Mouse (Mus musculus) bone marrow, adult 2 months (tissue): Measurements from ENCODE around the gene Rabggtb. TPM values are rescaled to one million over a fixed set of nuclear protein-coding genes. Genes with fewer than 3 reads are reported as not detected.

Experiments
- H3K27ac ChIP-seq: fragments of 200-500 bp; 2 replicates; pipeline ENCODE4 v1.5.1; 2012; ENCODE audit warnings: low read depth, mild to moderate bottlenecking, control low read depth, inconsistent platforms, low read length; ENCODE audit not compliant: control insufficient read depth, poor library complexity, insufficient read depth
- H3K4me1 ChIP-seq: fragments of 200-500 bp; 2 replicates; pipeline ENCODE4 v1.6.1; 2011; ENCODE audit warnings: low read length; ENCODE audit not compliant: control insufficient read depth, insufficient read depth
- H3K4me3 ChIP-seq: fragments of 200-500 bp; replicated peaks from 2 replicates; pipeline ENCODE3; 2011; ENCODE audit warnings: mild to moderate bottlenecking, low read depth, low read length, control low read depth; ENCODE audit not compliant: control insufficient read depth
- CTCF ChIP-seq: fragments of 200-500 bp; IDR thresholded peaks from 2 replicates; pipeline ENCODE4 v1.5.1; 2011; ENCODE audit warnings: low read length, control low read depth; ENCODE audit not compliant: control insufficient read depth, insufficient read depth
- POLR2A ChIP-seq: fragments of 200-500 bp; IDR thresholded peaks from 2 replicates; pipeline ENCODE4 v1.6.1; 2011; ENCODE audit warnings: low read depth, mild to moderate bottlenecking, control low read depth, low read length, borderline replicate concordance; ENCODE audit not compliant: control insufficient read depth
- WGBS: fragments of 180-500 bp; shearing (Covaris S2); methylation state at CpG from one replicate; pipeline ENCODE4 v1.1.7; 2018; 5-methylcytosine and 5-hydroxymethylcytosine counted together
- polyA plus RNA-seq: library from polyadenylated mRNA; stranded (reverse); fragments of >200 nt; gene quantifications from 2 replicates; pipeline ENCODE4 v1.2.4, GENCODE M21; 2011; ENCODE audit warnings: low replicate concordance; ENCODE audit not compliant: missing spikeins, insufficient read depth, insufficient read length

The Rabggtb gene
- polyA plus RNA-seq, 1 experiment: 75.6 TPM

- Histone ChIP-seq H3K4me1 (no peaks in the 10 kb centered on the region), H3K4me3 (no peak overlapping the region), H3K27ac (no peak overlapping the region)
- WGBS: 75% methylated on average over 5 of the region's 5 CpGs
- TF ChIP-seq CTCF: no peak
- TF ChIP-seq POLR2A: no peak
These were observed 19.7 kb upstream of the Rabggtb start for GRCm38 (mm10) chr3:153932461-153932860.

GRCm38 (mm10) chr3:153929526-153929925, 16.7 kb upstream of the Rabggtb start:
- H3K4me3 ChIP-seq: no peak overlapping the region
- TF ChIP-seq POLR2A (no peak), CTCF (no peak)
- no peak overlapping the region for H3K27ac ChIP-seq
- WGBS: 69% methylated on average over 11 of the region's 11 CpGs
- no peaks in the 10 kb centered on the region for H3K4me1 ChIP-seq

GRCm38 (mm10) chr3:153926333-153926732, 13.5 kb upstream of the Rabggtb start:
- Histone ChIP-seq H3K27ac (no peak overlapping the region), H3K4me1 (peaks cover 1% of the 10 kb centered on the region; the same call in 1 of the 2 replicates), H3K4me3 (no peak overlapping the region)
- no peak for TF ChIP-seq POLR2A
- no peak for TF ChIP-seq CTCF
- 88% methylated on average over 7 of the region's 7 CpGs for WGBS

GRCm38 (mm10) chr3:153921147-153921910, 8.5 kb upstream of the Rabggtb start:
- Histone ChIP-seq H3K4me1 (peaks cover 4% of the 10 kb centered on the region), H3K4me3 (no peak overlapping the region), H3K27ac (no peak overlapping the region)
- TF ChIP-seq CTCF: no peak
- TF ChIP-seq POLR2A: no peak
- 73% methylated on average over 10 of the region's 10 CpGs for WGBS

DNA sequence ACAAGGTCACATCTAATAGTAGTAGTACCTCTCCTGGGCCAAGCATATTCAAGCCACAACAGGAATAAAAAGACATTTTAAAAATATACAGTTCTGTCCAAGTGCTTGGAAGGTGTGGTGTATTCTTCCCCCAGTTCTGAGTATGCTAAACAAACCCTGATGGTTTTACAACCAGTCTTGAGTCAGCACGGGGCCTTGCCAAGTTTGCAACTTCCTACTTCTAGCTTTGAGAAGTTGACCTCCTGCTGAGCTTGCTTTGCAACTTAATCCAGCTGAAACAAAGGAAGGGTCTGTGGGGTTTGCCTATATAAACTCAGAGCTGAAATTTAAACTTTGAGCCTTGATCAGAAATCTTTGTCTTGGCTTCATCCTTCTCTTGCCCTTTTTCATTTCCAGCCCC, 4.4 kb upstream of the Rabggtb start:
- WGBS: 10% methylated on average over 1 of the region's 1 CpGs
- H3K27ac ChIP-seq: no peak overlapping the region
- peaks cover 4% of the 10 kb centered on the region for H3K4me1 ChIP-seq
- H3K4me3 ChIP-seq: no peak overlapping the region
- TF ChIP-seq CTCF: no peak
- TF ChIP-seq POLR2A: no peak

GRCm38 (mm10) chr3:153913510-153914243, 868 bp upstream of the Rabggtb start:
- Histone ChIP-seq H3K27ac (no peak overlapping the region), H3K4me1 (peaks cover 2% of the 10 kb centered on the region), H3K4me3 (no peak overlapping the region)
- TF ChIP-seq POLR2A (no peak), CTCF (no peak)
- WGBS: 40% methylated on average over 6 of the region's 6 CpGs

GRCm38 (mm10) chr3:153911882-153912440, 848 bp downstream of the Rabggtb start:
- TF ChIP-seq POLR2A (no peak), CTCF (no peak)
- H3K4me1 ChIP-seq: peaks cover 2% of the 10 kb centered on the region
- H3K27ac ChIP-seq: peak overlapping the region; percentile 79; the same call in 1 of the 2 replicates
- H3K4me3 ChIP-seq: peak overlapping the region; percentile 81
- 3% methylated on average over 12 of the region's 12 CpGs for WGBS

GRCm38 (mm10) chr3:153911197-153911881, 1.5 kb downstream of the Rabggtb start:
- 48% methylated on average over 8 of the region's 8 CpGs for WGBS
- Histone ChIP-seq H3K4me1 (no peaks in the 10 kb centered on the region; the same call in 1 of the 2 replicates), H3K27ac (no peak overlapping the region), H3K4me3 (peak overlapping the region; percentile 39)
- TF ChIP-seq CTCF (no peak), POLR2A (no peak)
